Mouse (Mus musculus) thymus, adult 2 months (tissue): ENCODE results near the gene Psmb3.

Source experiments
- CTCF ChIP-seq: fragments of 200-500 bp; IDR thresholded peaks from 2 replicates; pipeline ENCODE4 v1.5.1; 2012; ENCODE audit warnings: mild to moderate bottlenecking, control low read depth, low read length, moderate library complexity, borderline replicate concordance; ENCODE audit not compliant: control insufficient read depth, poor library complexity, insufficient read depth; ENCODE audit errors: extremely low read depth
- POLR2A ChIP-seq: fragments of 200-500 bp; IDR thresholded peaks from 2 replicates; pipeline ENCODE4 v1.6.1; 2012; ENCODE audit warnings: mild to moderate bottlenecking, low read length, control low read depth, moderate library complexity; ENCODE audit not compliant: control insufficient read depth, poor library complexity, insufficient read depth; ENCODE audit errors: extremely low read depth

GRCm38 (mm10) chr11:97662893-97663527, 40.2 kb upstream of the Psmb3 start, which contains the start of gene Mllt6:
- TF ChIP-seq CTCF: no peak
- 0 out of 2 replicates have a peak, but pooled peaks have one; percentile 30 for TF ChIP-seq POLR2A
